Mouse (Mus musculus) liver, embryonic 13.5 days (tissue): ENCODE data around the gene Acbd5. TPM values are rescaled to one million over a fixed set of nuclear protein-coding genes. Genes with fewer than 3 reads are reported as not detected.
A peak's percentile ranks its signal among the peaks of the same experiment; 100 is the strongest.

Experiments
- ATAC-seq: fragments of 200-750 bp; cut with Nextera tagmentation; 2 replicates; pipeline ENCODE4 v1.8.0; 2017; ENCODE audit warnings: low read depth, mild to moderate bottlenecking, moderate number of reproducible peaks, moderate library complexity
- DNase-seq: peaks from one replicate; pipeline ENCODE4 v3.0.0; 2022
- H3K27ac ChIP-seq: fragments of 300-500 bp; sonication (generic); 2 replicates; pipeline ENCODE4 v1.5.1; 2015; ENCODE audit warnings: moderate library complexity, mild to moderate bottlenecking, inconsistent platforms
- H3K27me3 ChIP-seq: fragments of 300-500 bp; sonication (generic); 2 replicates; pipeline ENCODE4 v1.6.1; 2015; ENCODE audit warnings: mild to moderate bottlenecking, inconsistent platforms
- H3K36me3 ChIP-seq: fragments of 300-500 bp; sonication (generic); 2 replicates; pipeline ENCODE4 v1.6.1; 2015; ENCODE audit warnings: mild to moderate bottlenecking, inconsistent platforms
- H3K4me1 ChIP-seq: fragments of 300-500 bp; sonication (generic); replicated peaks from 2 replicates; pipeline ENCODE4 v1.6.1; 2015; ENCODE audit warnings: inconsistent platforms
- H3K4me2 ChIP-seq: fragments of 300-500 bp; sonication (generic); 2 replicates; pipeline ENCODE4 v1.6.1; 2015; ENCODE audit warnings: inconsistent platforms, mild to moderate bottlenecking, moderate library complexity
- H3K4me3 ChIP-seq: fragments of 300-500 bp; sonication (generic); replicated peaks from 2 replicates; pipeline ENCODE4 v1.5.1; 2015; ENCODE audit warnings: mild to moderate bottlenecking, inconsistent platforms
- H3K9ac ChIP-seq: fragments of 300-500 bp; sonication (generic); 2 replicates; pipeline ENCODE4 v1.6.1; 2015; ENCODE audit warnings: mild to moderate bottlenecking, inconsistent platforms
- H3K9me3 ChIP-seq: fragments of 300-500 bp; sonication (generic); replicated peaks from 2 replicates; pipeline ENCODE4 v1.6.1; 2016; ENCODE audit warnings: inconsistent platforms
- WGBS: fragments of 180-500 bp; shearing (Covaris S2); methylation state at CpG from one replicate; pipeline ENCODE4 v1.1.7; 2015; ENCODE audit not compliant: insufficient replicate concordance; 5-methylcytosine and 5-hydroxymethylcytosine counted together
- polyA plus RNA-seq: library from polyadenylated mRNA; unstranded; fragments of >200 nt; fragmentation: Nextera tagmentation; extraction: Ambion mirVana; gene quantifications from 2 replicates; pipeline ENCODE4 v1.2.1, GENCODE M21; 2015

The Acbd5 gene
- polyA plus RNA-seq, 1 experiment from 2014 or later, result 14.4 TPM

DNA sequence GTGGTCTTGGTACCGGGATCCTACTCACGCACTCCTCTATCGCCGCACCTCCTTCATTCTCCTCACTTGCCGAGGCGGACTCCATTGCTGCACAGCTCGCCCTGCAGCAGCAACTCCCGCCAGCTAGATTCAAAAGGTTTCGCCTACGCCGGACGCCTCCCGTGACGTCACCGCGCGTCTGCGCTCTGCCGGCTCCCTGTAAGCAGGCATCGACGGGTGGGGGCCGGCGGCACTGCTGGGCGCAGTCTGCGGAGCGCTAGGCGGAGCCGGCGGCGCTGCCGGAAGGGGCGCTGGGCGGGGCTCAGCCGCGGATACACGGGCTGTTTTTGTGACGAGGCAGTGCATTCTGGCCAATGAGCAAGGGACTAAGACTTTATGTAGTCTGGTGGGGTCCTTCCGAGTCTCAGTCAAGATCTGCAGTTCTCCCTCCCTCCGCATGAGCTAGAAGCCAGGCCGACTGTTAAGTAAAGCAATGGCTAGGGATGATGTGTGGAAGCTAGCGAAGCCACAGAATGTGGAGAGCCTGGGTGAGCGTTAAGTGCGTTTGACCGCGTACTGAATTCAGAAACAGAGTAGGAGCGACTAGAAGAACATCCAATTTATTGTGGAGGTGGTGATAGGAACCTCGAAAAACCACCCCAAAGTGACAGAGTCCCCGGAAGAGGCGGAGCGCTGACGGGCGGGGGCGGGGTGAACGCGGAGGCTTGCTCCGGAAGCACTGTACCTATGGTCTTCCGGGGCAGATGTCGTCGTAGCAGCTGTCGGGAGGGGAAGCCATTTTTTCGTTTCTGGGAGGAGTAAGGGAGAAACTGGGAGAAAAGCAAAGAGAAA lies 88.0 kb downstream of the Acbd5 start, which contains the start of the genes Mastl and Yme1l1:
Gene Mastl (minus strand): TSS at position 248 of the 831 bp plus-strand sequence.
Gene Yme1l1 (plus strand): TSS at position 593 of the 831 bp plus-strand sequence.
- peak; percentile 97 for ATAC-seq
- peak; percentile 96 for DNase-seq

GRCm38 (mm10) chr2:23156608-23157081 lies 88.7 kb downstream of the Acbd5 start:
- H3K4me1 ChIP-seq, result peaks cover 42% of the 10 kb centered on the region
- DNase-seq (no peak), ATAC-seq (peak; percentile 4; the same call in 1 of the 2 replicates)
- H3K9ac ChIP-seq, result peak overlapping the region; percentile 77
- 0% methylated on average over 17 of the region's 17 CpGs for WGBS
- H3K27ac ChIP-seq, result peak overlapping the region; percentile 100
- no peaks in the 10 kb centered on the region for H3K27me3 ChIP-seq
- peaks cover 7% of the 10 kb centered on the region for H3K36me3 ChIP-seq
- peak overlapping the region; percentile 73 for H3K4me2 ChIP-seq
- H3K4me3 ChIP-seq, result peak overlapping the region; percentile 82
- H3K9me3 ChIP-seq, result no peaks in the 10 kb centered on the region

More for the DNA sequence above, 88.0 kb downstream of the Acbd5 start, which contains the start of the genes Mastl and Yme1l1:
- whole genome bisulfite sequencing, result under 1% methylated on average over 61 of the region's 61 CpGs
- H3K27ac ChIP-seq, result peak within 1 kb of the TSS; percentile 100
- H3K9ac ChIP-seq, result peak within 1 kb of the TSS; percentile 83
- peaks cover 6% of the 10 kb centered on the region; the same call in 1 of the 2 replicates for H3K36me3 ChIP-seq
- peak within 1 kb of the TSS; percentile 82 for H3K4me3 ChIP-seq
- no peaks in the 10 kb centered on the region for H3K27me3 ChIP-seq
- no peaks in the 10 kb centered on the region for H3K9me3 ChIP-seq
- H3K4me2 ChIP-seq, result peak within 1 kb of the TSS; percentile 73
- peaks cover 42% of the 10 kb centered on the region for H3K4me1 ChIP-seq

Other genes with a start within 250 kb of the Acbd5 start
- gene Pdss1, start 172.6 kb upstream of the Acbd5 start, polyA plus RNA-seq, result 19.1 and 22.8 TPM in 2 replicates
- 16.2 and 21.1 TPM in 2 replicates for gene Abi1, start 27.9 kb upstream of the Acbd5 start, polyA plus RNA-seq
- gene Mastl, start 87.9 kb downstream of the Acbd5 start, polyA plus RNA-seq, result 8.3 and 8.5 TPM in 2 replicates
- gene Yme1l1, start 88.2 kb downstream of the Acbd5 start, polyA plus RNA-seq, result 39.5 and 53.0 TPM in 2 replicates
- not detected in 2 replicates for gene 4931423N10Rik, start 139.3 kb downstream of the Acbd5 start, polyA plus RNA-seq